Mouse (Mus musculus) monocyte, adult 2 months (primary cell): ENCODE measurements around the gene Polr2j.
A peak's percentile ranks its signal among the peaks of the same experiment; 100 is the strongest.

Experiments
- DNase-seq, 2 experiments: peaks; one replicate each; pipeline ENCODE4 v3.0.0; 2022; ENCODE audit warnings: low spot score in 2 of 2, low read depth in 1 of 2

Gene Polr2j

GRCm38 (mm10) chr5:136115891-136116783 is at the start of gene Polr2j:
Polr2j (plus strand) TSS chr5:136116631.
- peak; percentile 84 to 94 for DNase-seq

- DNase-seq: no peak
Measured at GRCm38 (mm10) chr5:136069411-136069810, 47.0 kb upstream of the Polr2j start.

GRCm38 (mm10) chr5:136073051-136073450 is 43.4 kb upstream of the Polr2j start:
- DNase-seq: no peak

- DNase-seq: no peak
Measured at GRCm38 (mm10) chr5:136073526-136073925, 42.9 kb upstream of the Polr2j start.

GRCm38 (mm10) chr5:136075076-136075475 is 41.4 kb upstream of the Polr2j start:
- no peak for DNase-seq

GRCm38 (mm10) chr5:136076284-136076683 is 40.1 kb upstream of the Polr2j start:
- no peak for DNase-seq

GRCm38 (mm10) chr5:136077001-136077550 is 39.4 kb upstream of the Polr2j start:
- no peak for DNase-seq

- no peak for DNase-seq
Measured at GRCm38 (mm10) chr5:136078136-136078535, 38.3 kb upstream of the Polr2j start.

GRCm38 (mm10) chr5:136082345-136082744 is 34.1 kb upstream of the Polr2j start:
- DNase-seq: no peak

- peak; percentile 79 to 89 for DNase-seq
Measured at GRCm38 (mm10) chr5:136083669-136084107, 32.7 kb upstream of the Polr2j start, which contains the start of gene Rasa4. Rasa4 (plus strand) TSS chr5:136083916.

GRCm38 (mm10) chr5:136084144-136084881 is 32.1 kb upstream of the Polr2j start:
- peak in 1 of 2 experiments; percentile 46 for DNase-seq

GRCm38 (mm10) chr5:136084891-136085651 is 31.4 kb upstream of the Polr2j start:
- peak; percentile 30 to 62 for DNase-seq

GRCm38 (mm10) chr5:136086290-136086689 is 30.1 kb upstream of the Polr2j start:
- DNase-seq: no peak

GRCm38 (mm10) chr5:136088821-136089575 is 27.4 kb upstream of the Polr2j start:
- DNase-seq: no peak

- no peak for DNase-seq
Measured at GRCm38 (mm10) chr5:136091927-136092326, 24.5 kb upstream of the Polr2j start.

- DNase-seq: no peak
Measured at GRCm38 (mm10) chr5:136094249-136095010, 22.0 kb upstream of the Polr2j start.

GRCm38 (mm10) chr5:136095089-136095488 is 21.3 kb upstream of the Polr2j start:
- DNase-seq: no peak

- no peak for DNase-seq
Measured at GRCm38 (mm10) chr5:136098536-136098935, 17.9 kb upstream of the Polr2j start.

GRCm38 (mm10) chr5:136102099-136102820 is 14.2 kb upstream of the Polr2j start:
- peak in 1 of 2 experiments; percentile 27 for DNase-seq
